Mouse (Mus musculus) limb, embryonic 12.5 days (tissue): ENCODE data around the gene Nipal3. TPM values are rescaled to one million over a fixed set of nuclear protein-coding genes. Genes with fewer than 3 reads are reported as not detected.

ENCODE experiments used
- ATAC-seq: fragments of 200-750 bp; cut with Nextera tagmentation; 2 replicates; pipeline ENCODE4 v1.8.0; 2017; ENCODE audit warnings: low read depth, moderate TSS enrichment; ENCODE audit not compliant: insufficient number of reproducible peaks, insufficient read depth, low FRiP score, low TSS enrichment
- H3K27ac ChIP-seq: fragments of 300-500 bp; sonication (generic); 2 replicates; pipeline ENCODE4 v1.5.1; 2016; ENCODE audit warnings: mild to moderate bottlenecking, moderate library complexity
- H3K27me3 ChIP-seq: fragments of 300-500 bp; sonication (generic); 2 replicates; pipeline ENCODE4 v1.6.1; 2016; ENCODE audit warnings: mild to moderate bottlenecking, moderate library complexity
- H3K36me3 ChIP-seq: fragments of 300-500 bp; sonication (generic); 2 replicates; pipeline ENCODE4 v1.6.1; 2016; ENCODE audit warnings: mild to moderate bottlenecking, moderate library complexity
- H3K4me1 ChIP-seq: fragments of 300-500 bp; sonication (generic); replicated peaks from 2 replicates; pipeline ENCODE4 v1.6.1; 2016
- H3K4me2 ChIP-seq: fragments of 300-500 bp; sonication (generic); 2 replicates; pipeline ENCODE4 v1.6.1; 2016; ENCODE audit warnings: mild to moderate bottlenecking, moderate library complexity
- H3K4me3 ChIP-seq: fragments of 300-500 bp; sonication (generic); replicated peaks from 2 replicates; pipeline ENCODE4 v1.5.1; 2016; ENCODE audit warnings: mild to moderate bottlenecking
- H3K9ac ChIP-seq: fragments of 300-500 bp; sonication (generic); replicated peaks from 2 replicates; pipeline ENCODE4 v1.6.1; 2016; ENCODE audit warnings: mild to moderate bottlenecking, moderate library complexity
- H3K9me3 ChIP-seq: fragments of 300-500 bp; sonication (generic); 2 replicates; pipeline ENCODE4 v1.6.1; 2016; ENCODE audit warnings: mild to moderate bottlenecking, moderate library complexity
- WGBS: fragments of 180-500 bp; shearing (Covaris S2); methylation state at CpG from one replicate; pipeline ENCODE4 v1.1.7; 2016; 5-methylcytosine and 5-hydroxymethylcytosine counted together
- polyA plus RNA-seq: library from polyadenylated mRNA; unstranded; fragments of >200 nt; fragmentation: Nextera tagmentation; extraction: Ambion mirVana; gene quantifications from 2 replicates; pipeline ENCODE4 v1.2.1, GENCODE M21; 2016

Gene Nipal3
- polyA plus RNA-seq, result 3.1 and 3.5 TPM in 2 replicates

DNA sequence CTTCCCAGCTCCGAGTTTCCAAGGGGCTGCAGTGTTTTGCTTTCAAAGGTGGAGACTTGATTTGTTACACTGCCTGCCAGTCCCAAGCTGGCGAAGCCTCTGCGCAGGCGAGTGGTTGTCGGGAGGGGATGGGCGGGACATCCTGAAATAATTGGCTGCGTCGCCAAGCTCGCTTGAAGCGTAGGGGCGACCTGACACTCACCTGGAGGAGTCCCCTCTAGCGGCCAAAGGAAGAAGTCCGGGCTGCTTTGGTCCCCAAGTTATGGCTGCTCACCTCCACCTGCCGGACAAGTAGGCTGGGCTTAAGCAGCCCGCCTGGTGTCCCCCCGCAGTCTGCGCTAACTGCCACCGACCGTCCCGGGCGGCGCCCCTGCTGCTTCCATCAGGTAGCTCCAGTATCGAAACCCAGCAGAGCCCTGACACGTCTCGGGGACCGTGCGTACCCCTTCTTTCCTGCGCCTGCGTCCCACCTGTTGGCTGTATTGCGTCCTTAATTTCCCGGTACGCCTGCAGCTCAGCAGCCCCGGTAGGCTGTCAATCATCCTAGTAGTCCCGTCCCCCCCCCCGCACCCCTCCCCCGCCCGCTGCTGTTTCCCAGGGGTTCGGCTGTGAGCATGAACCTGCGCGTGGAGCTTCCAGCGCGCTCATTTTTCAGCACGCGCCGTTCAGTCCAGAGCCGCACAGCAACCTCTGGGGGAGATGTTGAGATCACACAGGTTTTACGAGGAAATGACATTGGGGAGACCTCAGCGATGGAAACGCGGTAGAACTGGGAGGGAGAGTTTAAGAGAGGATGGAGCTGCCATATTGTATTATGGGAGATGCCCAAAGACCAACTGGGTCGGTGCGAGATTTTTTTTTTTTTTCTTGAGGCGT, at the start of gene Nipal3, which contains the start of gene Stpg1:
Gene Nipal3 (minus strand): TSS at position 518 of the 876 bp plus-strand sequence.
Gene Stpg1 (plus strand): TSS at position 270 of the 876 bp plus-strand sequence.
- Histone ChIP-seq H3K4me1 (peaks cover 18% of the 10 kb centered on the region), H3K27me3 (peaks cover 21% of the 10 kb centered on the region; the same call in 1 of the 2 replicates), H3K4me3 (peak within 1 kb of the TSS; percentile 63), H3K9me3 (no peaks in the 10 kb centered on the region), H3K4me2 (peak within 1 kb of the TSS; percentile 97), H3K27ac (no peak within 1 kb of the TSS), H3K36me3 (peaks cover 4% of the 10 kb centered on the region; the same call in 1 of the 2 replicates), H3K9ac (peak within 1 kb of the TSS; percentile 58)
- ATAC-seq, result peak; percentile 96
- WGBS, result under 1% methylated on average over 53 of the region's 53 CpGs

DNA sequence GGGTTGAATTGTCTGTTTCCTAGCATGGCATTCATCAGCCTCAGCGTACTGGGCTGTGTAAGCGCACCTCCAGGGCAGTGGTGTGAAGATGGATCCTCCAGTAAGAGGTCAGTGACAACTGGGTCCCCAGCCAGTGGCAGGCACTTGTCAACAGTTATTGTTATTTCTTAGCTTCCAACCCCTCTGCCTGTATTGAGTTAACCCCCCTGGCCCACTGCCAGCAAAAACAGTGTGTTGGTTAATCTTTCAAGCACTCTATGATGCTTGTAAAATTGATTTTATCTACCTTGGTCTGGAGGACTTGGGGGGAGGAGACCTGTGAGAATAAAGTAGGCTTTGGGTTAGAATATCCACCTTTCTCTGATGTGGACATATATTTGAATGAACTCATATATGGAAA, 49.4 kb upstream of the Nipal3 start:
- Histone ChIP-seq H3K36me3 (no peaks in the 10 kb centered on the region), H3K4me2 (no peak overlapping the region), H3K27ac (no peak overlapping the region), H3K4me3 (no peak overlapping the region), H3K4me1 (peaks cover 55% of the 10 kb centered on the region), H3K27me3 (peaks cover 20% of the 10 kb centered on the region; the same call in 1 of the 2 replicates), H3K9ac (no peak overlapping the region), H3K9me3 (no peaks in the 10 kb centered on the region)
- ATAC-seq, result no peak
- WGBS, result 76% methylated on average over 2 of the region's 2 CpGs

DNA sequence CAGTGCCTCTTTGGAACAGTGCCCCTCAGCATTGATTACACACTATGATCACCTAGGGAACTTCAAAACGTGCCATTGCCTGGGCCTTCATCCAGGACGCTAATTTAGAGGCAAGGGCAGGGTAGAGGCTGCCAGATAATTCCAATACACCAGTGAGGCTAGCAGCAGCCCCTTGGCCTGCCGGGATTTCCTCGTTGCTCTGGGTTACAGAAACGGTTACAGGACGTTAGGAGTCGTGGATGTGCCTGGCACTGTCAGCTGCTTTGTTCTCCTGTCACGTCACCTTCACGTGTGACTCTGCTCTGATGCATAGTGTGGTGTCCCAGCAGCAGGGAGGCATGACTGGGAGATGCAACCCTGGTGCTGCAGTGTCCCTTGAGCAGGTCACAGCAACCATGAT, 45.2 kb upstream of the Nipal3 start:
- no peak overlapping the region for H3K9ac ChIP-seq
- no peaks in the 10 kb centered on the region for H3K9me3 ChIP-seq
- ATAC-seq, result no peak
- H3K4me3 ChIP-seq, result no peak overlapping the region
- no peak overlapping the region for H3K27ac ChIP-seq
- WGBS, result 75% methylated on average over 9 of the region's 9 CpGs
- peaks cover 7% of the 10 kb centered on the region; the same call in 1 of the 2 replicates for H3K27me3 ChIP-seq
- H3K4me1 ChIP-seq, result peaks cover 13% of the 10 kb centered on the region
- no peaks in the 10 kb centered on the region for H3K36me3 ChIP-seq
- H3K4me2 ChIP-seq, result no peak overlapping the region

DNA sequence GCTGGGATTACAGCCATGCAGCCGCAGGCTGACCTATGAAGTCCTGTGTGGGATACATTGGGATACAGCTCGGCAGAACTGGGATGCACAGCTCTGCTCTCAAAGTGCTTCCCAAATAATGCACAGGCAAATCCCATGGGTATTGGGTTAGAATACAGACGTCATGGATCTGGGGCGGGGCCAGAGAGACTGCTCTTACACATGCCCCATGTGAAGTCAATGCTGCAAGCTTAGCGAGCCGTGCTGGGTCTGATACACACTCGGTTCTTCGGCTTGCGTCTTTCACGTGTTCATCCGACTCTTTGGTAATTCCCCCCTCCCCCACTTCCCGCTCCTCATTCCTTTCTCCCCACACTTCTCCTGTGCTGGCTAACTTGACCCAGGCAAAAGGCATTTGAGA, 44.2 kb upstream of the Nipal3 start:
- no peaks in the 10 kb centered on the region for H3K9me3 ChIP-seq
- peaks cover 7% of the 10 kb centered on the region; the same call in 1 of the 2 replicates for H3K27me3 ChIP-seq
- H3K4me1 ChIP-seq, result peaks cover 3% of the 10 kb centered on the region
- H3K36me3 ChIP-seq, result no peaks in the 10 kb centered on the region
- 85% methylated on average over 12 of the region's 12 CpGs for WGBS
- no peak overlapping the region for H3K4me2 ChIP-seq
- H3K4me3 ChIP-seq, result no peak overlapping the region
- ATAC-seq, result no peak
- no peak overlapping the region for H3K27ac ChIP-seq
- no peak overlapping the region for H3K9ac ChIP-seq

DNA sequence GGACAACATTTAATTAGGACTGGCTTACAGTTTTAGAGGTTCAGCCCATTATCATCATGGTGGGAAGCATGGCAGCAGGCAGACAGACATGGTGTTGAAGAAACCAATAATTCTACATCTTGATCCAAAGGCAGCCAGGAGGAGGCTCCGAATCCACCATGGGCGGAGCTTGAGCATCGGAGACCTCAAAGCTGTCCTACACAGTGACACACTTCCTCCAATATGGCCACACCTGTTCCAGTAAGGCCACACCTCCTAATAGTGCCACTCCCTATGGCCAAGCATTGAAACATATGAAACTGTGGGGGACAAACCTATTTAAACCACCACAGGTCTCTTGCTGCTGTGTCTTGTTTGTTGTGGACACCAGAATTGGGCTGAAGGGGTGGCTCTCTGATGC, 40.2 kb upstream of the Nipal3 start:
- Histone ChIP-seq H3K27ac (no peak overlapping the region), H3K9me3 (peaks cover 8% of the 10 kb centered on the region), H3K4me2 (no peak overlapping the region), H3K4me1 (0 out of 2 replicates have a peak, but pooled peaks cover 3% of the 10 kb centered on the region), H3K4me3 (no peak overlapping the region), H3K36me3 (no peaks in the 10 kb centered on the region), H3K27me3 (no peaks in the 10 kb centered on the region), H3K9ac (no peak overlapping the region)
- 94% methylated on average over 3 of the region's 3 CpGs for WGBS
- no peak for ATAC-seq

DNA sequence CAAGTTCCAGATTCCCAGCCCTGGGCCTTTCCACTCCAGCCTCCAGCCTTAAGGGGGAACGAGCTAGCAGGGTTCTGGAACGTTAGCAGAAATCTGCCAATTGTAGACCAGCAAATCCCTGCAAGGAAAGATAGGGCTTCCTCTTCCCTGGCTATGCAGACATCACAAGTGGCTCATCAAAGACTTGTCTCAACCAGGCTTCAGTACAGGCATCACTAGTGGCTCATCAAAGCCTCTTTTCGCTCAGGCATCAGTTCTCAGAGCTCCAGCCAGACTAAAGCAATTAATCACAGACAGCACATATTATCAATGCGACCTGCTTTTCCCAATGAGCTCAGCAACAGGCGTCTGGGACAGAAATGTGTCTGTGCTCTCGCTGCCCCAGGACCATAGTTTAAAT, 38.2 kb upstream of the Nipal3 start:
- Histone ChIP-seq H3K27ac (no peak overlapping the region), H3K4me2 (no peak overlapping the region), H3K27me3 (no peaks in the 10 kb centered on the region), H3K9me3 (peaks cover 8% of the 10 kb centered on the region), H3K4me3 (no peak overlapping the region), H3K4me1 (0 out of 2 replicates have a peak, but pooled peaks cover 3% of the 10 kb centered on the region), H3K36me3 (no peaks in the 10 kb centered on the region), H3K9ac (no peak overlapping the region)
- WGBS, result 67% methylated on average over 6 of the region's 6 CpGs
- ATAC-seq, result no peak

DNA sequence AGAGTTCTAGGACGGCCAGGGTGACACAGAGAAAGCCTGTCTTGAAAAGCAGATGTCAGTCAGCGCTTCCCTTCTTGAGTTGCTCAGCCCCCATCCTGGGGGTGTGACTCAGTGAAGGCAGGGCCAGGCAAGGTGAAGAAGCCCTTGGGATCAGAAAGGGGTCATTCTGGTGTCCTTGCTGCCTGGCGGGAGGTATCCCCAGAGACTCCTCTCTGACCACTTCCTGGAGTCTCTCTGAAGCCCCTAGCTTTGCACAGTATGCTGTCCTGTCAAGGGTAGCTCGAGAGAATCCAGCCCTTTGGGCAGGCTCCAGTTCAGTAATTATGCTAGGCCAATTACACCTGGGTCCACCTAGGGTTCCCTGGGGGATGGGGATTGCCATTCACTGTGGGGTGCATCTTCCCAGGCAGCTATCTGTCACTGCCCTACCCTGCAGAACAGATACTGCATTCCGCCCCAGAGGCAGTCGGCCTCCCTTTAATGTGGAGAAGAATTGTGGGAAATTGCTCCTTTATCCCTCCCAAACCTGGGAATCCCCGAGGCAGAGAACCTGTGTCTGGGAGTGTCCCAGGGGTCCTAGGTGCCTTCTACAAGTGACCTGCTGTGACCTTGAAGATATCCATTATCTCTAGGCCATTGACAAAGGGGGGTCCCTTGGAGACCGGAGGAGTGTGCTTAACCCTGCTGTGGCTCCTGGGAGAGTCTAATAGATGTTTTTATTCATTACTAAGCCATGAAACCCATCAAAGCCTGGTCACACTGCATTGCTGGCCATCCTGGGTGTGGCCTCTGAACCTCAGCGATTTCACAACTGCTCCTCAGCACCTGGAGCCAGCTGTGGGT, 37.2 kb upstream of the Nipal3 start:
- Histone ChIP-seq H3K4me3 (no peak overlapping the region), H3K4me2 (no peak overlapping the region), H3K36me3 (no peaks in the 10 kb centered on the region), H3K9ac (no peak overlapping the region), H3K9me3 (peaks cover 8% of the 10 kb centered on the region), H3K27me3 (no peaks in the 10 kb centered on the region), H3K27ac (no peak overlapping the region), H3K4me1 (0 out of 2 replicates have a peak, but pooled peaks cover 3% of the 10 kb centered on the region)
- no peak; the same call in 1 of the 2 replicates for ATAC-seq
- WGBS, result 54% methylated on average over 9 of the region's 9 CpGs

DNA sequence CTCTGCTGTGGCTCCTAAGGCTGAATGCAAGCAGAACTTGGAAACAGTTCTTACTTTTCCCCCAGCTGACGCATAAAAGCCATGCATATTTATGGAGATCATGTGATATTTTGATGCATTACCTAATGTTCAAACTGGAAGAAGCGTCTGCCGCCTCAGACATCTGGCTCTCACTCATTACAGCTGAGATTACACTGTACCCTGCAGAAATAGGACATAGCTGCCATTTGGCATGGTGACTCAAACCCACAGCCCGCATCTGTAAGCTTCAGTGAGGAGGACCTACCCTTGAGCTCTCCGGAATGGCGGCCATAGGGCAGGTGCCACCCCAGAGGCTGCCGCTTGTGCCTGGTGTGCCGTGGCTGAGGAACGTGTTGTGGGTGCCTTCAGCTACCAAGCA, 36.4 kb upstream of the Nipal3 start:
- Histone ChIP-seq H3K27me3 (no peaks in the 10 kb centered on the region), H3K9ac (no peak overlapping the region), H3K36me3 (no peaks in the 10 kb centered on the region), H3K27ac (no peak overlapping the region), H3K4me3 (no peak overlapping the region), H3K9me3 (peaks cover 8% of the 10 kb centered on the region), H3K4me1 (peaks cover 9% of the 10 kb centered on the region), H3K4me2 (no peak overlapping the region)
- no peak for ATAC-seq
- WGBS, result 92% methylated on average over 9 of the region's 9 CpGs

DNA sequence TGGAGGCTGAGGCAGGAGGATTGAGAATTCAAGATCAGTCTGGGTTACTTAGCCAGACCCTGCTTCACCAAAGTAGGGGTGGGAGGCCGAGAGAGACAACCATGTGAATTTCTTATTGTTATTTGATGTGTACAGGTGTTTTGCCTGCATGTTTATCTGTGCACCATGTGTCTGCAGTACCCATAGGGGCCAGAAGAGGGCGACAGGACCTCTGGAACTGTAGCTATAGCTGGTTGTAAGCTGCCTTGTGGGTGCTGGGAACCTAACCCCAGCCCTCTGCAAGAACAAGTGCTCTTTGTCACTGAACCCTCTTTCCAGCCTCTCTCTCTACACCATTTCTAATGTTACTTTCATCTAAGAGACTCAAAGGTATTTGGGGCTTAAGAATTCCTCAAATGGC, 35.4 kb upstream of the Nipal3 start:
- Histone ChIP-seq H3K4me3 (no peak overlapping the region), H3K27me3 (0 out of 2 replicates have a peak, but pooled peaks cover 5% of the 10 kb centered on the region), H3K27ac (no peak overlapping the region), H3K36me3 (no peaks in the 10 kb centered on the region), H3K4me1 (peaks cover 13% of the 10 kb centered on the region), H3K4me2 (no peak overlapping the region), H3K9me3 (peaks cover 8% of the 10 kb centered on the region), H3K9ac (no peak overlapping the region)
- no peak for ATAC-seq
- 57% methylated on average over 2 of the region's 2 CpGs for WGBS

DNA sequence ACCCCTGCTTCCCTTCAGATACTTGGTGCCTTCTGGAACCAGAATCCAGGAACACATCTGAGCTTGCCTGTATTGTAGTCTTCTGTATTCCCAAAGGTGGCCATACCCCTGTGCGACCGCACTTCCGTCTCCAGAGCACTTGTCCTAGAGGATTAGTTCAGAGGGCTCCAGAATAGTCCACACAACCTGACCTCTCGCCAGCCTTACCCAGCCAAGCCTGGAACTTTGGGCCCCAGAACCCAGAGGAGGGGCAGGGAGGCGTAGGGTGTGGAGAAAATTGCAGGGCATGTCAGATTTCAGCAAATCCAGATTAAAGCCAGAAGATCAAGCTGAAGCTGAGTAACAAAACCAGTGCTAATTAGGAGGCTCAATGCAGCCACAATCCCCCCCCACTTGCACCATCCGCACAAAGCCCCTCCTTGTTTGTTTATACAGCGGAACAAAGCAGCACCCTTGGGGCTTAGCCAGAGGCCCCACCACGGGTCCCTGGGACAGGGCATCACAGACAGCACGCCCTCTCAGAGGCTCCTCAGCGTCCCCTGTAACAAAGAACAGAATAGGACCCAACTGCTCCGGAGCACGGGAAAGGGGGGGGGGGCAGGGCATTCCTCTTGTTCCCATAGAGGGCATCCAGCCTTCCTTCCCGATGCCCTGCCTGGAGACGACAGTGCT, 31.3 kb upstream of the Nipal3 start:
- Histone ChIP-seq H3K4me3 (no peak overlapping the region), H3K27ac (no peak overlapping the region), H3K36me3 (no peaks in the 10 kb centered on the region), H3K9me3 (peaks cover 8% of the 10 kb centered on the region), H3K4me2 (peak overlapping the region; percentile 21; the same call in 1 of the 2 replicates), H3K27me3 (0 out of 2 replicates have a peak, but pooled peaks cover 5% of the 10 kb centered on the region), H3K9ac (no peak overlapping the region; the same call in 1 of the 2 replicates), H3K4me1 (peaks cover 18% of the 10 kb centered on the region)
- WGBS, result 31% methylated on average over 13 of the region's 14 CpGs
- ATAC-seq, result no peak
